Mouse (Mus musculus) heart, adult 2 months (tissue): ENCODE measurements at regions not wholly inside any gene's neighbourhood (a gene's known extent, or its start where the extent isn't known, plus 50 kb on each side); places are given as distances from the start of the nearest gene placed in this dataset.

Experiments used
- DNase-seq, 2 experiments: peaks; one replicate each; pipeline ENCODE4 v3.0.0; 2021
- H3K27ac ChIP-seq: fragments of 200-600 bp; 2 replicates; pipeline ENCODE4 v1.8.1; 2022
- H3K27me3 ChIP-seq: fragments of 200-500 bp; 2 replicates; pipeline ENCODE4 v1.6.1; 2012; ENCODE audit warnings: mild to moderate bottlenecking, low read length, inconsistent platforms, mixed read lengths; ENCODE audit not compliant: control insufficient read depth, insufficient read depth
- H3K36me3 ChIP-seq: fragments of 200-500 bp; 2 replicates; pipeline ENCODE4 v1.6.1; 2012; ENCODE audit warnings: low read length, inconsistent platforms; ENCODE audit not compliant: control insufficient read depth, insufficient read depth
- H3K4me1 ChIP-seq: fragments of 200-500 bp; 2 replicates; pipeline ENCODE4 v1.6.1; 2011; ENCODE audit warnings: low read length; ENCODE audit not compliant: control insufficient read depth, insufficient read depth
- H3K4me3 ChIP-seq: fragments of 200-600 bp; 2 replicates; pipeline ENCODE4 v1.8.1; 2022
- H3K79me2 ChIP-seq: fragments of 200-500 bp; replicated peaks from 2 replicates; pipeline ENCODE4 v1.6.1; 2012; ENCODE audit warnings: mild to moderate bottlenecking, inconsistent platforms, low read length, moderate library complexity, mixed read lengths; ENCODE audit not compliant: control insufficient read depth, insufficient read depth
- H3K9ac ChIP-seq: fragments of 200-500 bp; 2 replicates; pipeline ENCODE4 v1.6.1; 2012; ENCODE audit warnings: low read depth, mild to moderate bottlenecking, control low read depth, inconsistent platforms, low read length, mixed read lengths
- CTCF ChIP-seq: fragments of 200-600 bp; IDR thresholded peaks from 2 replicates; pipeline ENCODE4 v1.8.1; 2022; ENCODE audit warnings: antibody characterized with exemption, mild to moderate bottlenecking, moderate library complexity
- EP300 ChIP-seq: fragments of 200-500 bp; IDR thresholded peaks from 2 replicates; pipeline ENCODE4 v1.6.1; 2011; ENCODE audit warnings: low read depth, low read length, control low read depth; ENCODE audit not compliant: insufficient read depth
- POLR2A ChIP-seq: fragments of 200-500 bp; IDR thresholded peaks from 2 replicates; pipeline ENCODE4 v1.6.1; 2011; ENCODE audit warnings: mild to moderate bottlenecking, low read depth, low read length, control low read depth; ENCODE audit not compliant: insufficient read depth
- WGBS: fragments of 180-500 bp; shearing (Covaris S2); methylation state at CpG from one replicate; pipeline ENCODE4 v1.1.7; 2018; 5-methylcytosine and 5-hydroxymethylcytosine counted together
- intact Hi-C: fragments of 180-260 bp; cut with DNase I; formaldehyde crosslinking; loops from one replicate; pipeline ENCODE4 v1.15.1; 2025

- DNase-seq, result no peak
- TF ChIP-seq POLR2A, result no peak
- TF ChIP-seq EP300, result no peak
- TF ChIP-seq CTCF, result no peak
- Histone ChIP-seq H3K79me2 (no peaks in the 10 kb centered on the region), H3K36me3 (no peaks in the 10 kb centered on the region), H3K27ac (no peak overlapping the region), H3K9ac (no peak overlapping the region), H3K27me3 (no peaks in the 10 kb centered on the region), H3K4me3 (no peak overlapping the region), H3K4me1 (peaks cover 2% of the 10 kb centered on the region)
- WGBS, result 81% methylated on average over 9 of the region's 9 CpGs
- intact Hi-C loops, result no loop called here
Measured at GRCm38 (mm10) chr2:128270377-128271129, 144.7 kb downstream of the Bcl2l11 start.

DNA sequence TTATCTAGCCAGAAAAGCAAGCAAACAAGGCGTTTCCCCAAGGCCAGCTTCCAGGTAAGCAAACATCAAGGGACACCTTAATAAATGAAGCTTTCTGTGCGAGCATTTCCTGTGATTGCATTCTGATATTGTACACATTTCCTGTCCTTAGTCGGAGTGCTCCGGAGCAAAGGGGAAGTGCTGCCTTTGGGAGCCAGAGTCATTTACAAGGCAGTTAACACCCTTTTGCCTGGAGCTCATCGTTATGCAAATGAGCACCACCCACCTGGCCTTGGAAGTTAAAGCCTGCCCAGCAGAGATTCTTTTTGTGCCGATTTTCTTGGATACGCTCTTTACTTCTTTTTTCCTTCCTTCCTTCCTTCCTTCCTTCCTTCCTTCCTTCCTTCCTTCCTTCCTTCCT is 147.0 kb downstream of the Bcl2l11 start:
- peak in 1 of 2 experiments; percentile 26 for DNase-seq
- intact Hi-C loops, result loop anchor here (2.0 kb wide), 1 partner anchor 24 kb away; no protein-coding TSS in a partner anchor
- no peak overlapping the region for H3K4me3 ChIP-seq
- H3K27me3 ChIP-seq, result no peaks in the 10 kb centered on the region
- no peak overlapping the region; the same call in 1 of the 2 replicates for H3K27ac ChIP-seq
- H3K36me3 ChIP-seq, result no peaks in the 10 kb centered on the region
- peaks cover 6% of the 10 kb centered on the region for H3K4me1 ChIP-seq
- whole genome bisulfite sequencing, result 35% methylated on average over 7 of the region's 7 CpGs
- H3K79me2 ChIP-seq, result no peaks in the 10 kb centered on the region
- TF ChIP-seq CTCF, result no peak
- TF ChIP-seq EP300, result no peak
- no peak for TF ChIP-seq POLR2A
- no peak overlapping the region for H3K9ac ChIP-seq

- Histone ChIP-seq H3K4me1 (peaks cover 9% of the 10 kb centered on the region), H3K9ac (no peak overlapping the region), H3K79me2 (no peaks in the 10 kb centered on the region), H3K27ac (no peak overlapping the region), H3K36me3 (no peaks in the 10 kb centered on the region), H3K4me3 (no peak overlapping the region), H3K27me3 (no peaks in the 10 kb centered on the region)
- intact Hi-C loops, result loop anchor here (2.0 kb wide), 1 partner anchor 24 kb away; no protein-coding TSS in a partner anchor
- no peak for DNase-seq
- WGBS, result 76% methylated on average over 4 of the region's 4 CpGs
- TF ChIP-seq CTCF, result no peak
- no peak for TF ChIP-seq POLR2A
- TF ChIP-seq EP300, result no peak
Measured at GRCm38 (mm10) chr2:128273292-128273691, 147.5 kb downstream of the Bcl2l11 start.

- H3K27ac ChIP-seq, result no peak overlapping the region
- H3K9ac ChIP-seq, result no peak overlapping the region
- WGBS, result 74% methylated on average over 5 of the region's 5 CpGs
- H3K79me2 ChIP-seq, result no peaks in the 10 kb centered on the region
- H3K4me1 ChIP-seq, result peaks cover 13% of the 10 kb centered on the region
- intact Hi-C loops, result no loop called here
- TF ChIP-seq EP300 (no peak), POLR2A (no peak), CTCF (no peak)
- H3K27me3 ChIP-seq, result no peaks in the 10 kb centered on the region
- no peaks in the 10 kb centered on the region for H3K36me3 ChIP-seq
- no peak overlapping the region for H3K4me3 ChIP-seq
- DNase-seq, result no peak
Measured at GRCm38 (mm10) chr2:128276337-128276736, 150.5 kb downstream of the Bcl2l11 start.

- no peak for TF ChIP-seq EP300
- no peak for TF ChIP-seq POLR2A
- TF ChIP-seq CTCF, result no peak
- peaks cover 12% of the 10 kb centered on the region for H3K4me1 ChIP-seq
- H3K4me3 ChIP-seq, result no peak overlapping the region
- H3K27me3 ChIP-seq, result no peaks in the 10 kb centered on the region
- H3K79me2 ChIP-seq, result no peaks in the 10 kb centered on the region
- no peaks in the 10 kb centered on the region for H3K36me3 ChIP-seq
- no peak overlapping the region for H3K27ac ChIP-seq
- 63% methylated on average over 4 of the region's 4 CpGs for WGBS
- peak; percentile 31 to 32 for DNase-seq
- intact Hi-C loops, result no loop called here
- H3K9ac ChIP-seq, result no peak overlapping the region
Measured at GRCm38 (mm10) chr2:128277387-128278123, 151.7 kb downstream of the Bcl2l11 start.

- Histone ChIP-seq H3K4me1 (peaks cover 12% of the 10 kb centered on the region), H3K9ac (no peak overlapping the region), H3K4me3 (no peak overlapping the region), H3K36me3 (no peaks in the 10 kb centered on the region), H3K79me2 (no peaks in the 10 kb centered on the region), H3K27me3 (no peaks in the 10 kb centered on the region), H3K27ac (no peak overlapping the region)
- no peak for TF ChIP-seq EP300
- no peak for TF ChIP-seq POLR2A
- no peak for TF ChIP-seq CTCF
- DNase-seq, result no peak
- intact Hi-C loops, result no loop called here
- 74% methylated on average over 5 of the region's 5 CpGs for WGBS
Measured at GRCm38 (mm10) chr2:128278124-128278432, 152.2 kb downstream of the Bcl2l11 start.
